Mouse (Mus musculus) liver, embryonic 12.5 days (tissue): ENCODE measurements at regions not wholly inside any gene's neighbourhood (a gene's known extent, or its start where the extent isn't known, plus 50 kb on each side); places are given as distances from the start of the nearest gene placed in this dataset.

Experiments used
- ATAC-seq: fragments of 200-750 bp; cut with Nextera tagmentation; 2 replicates; pipeline ENCODE4 v1.8.0; 2017; ENCODE audit warnings: moderate number of reproducible peaks, mild to moderate bottlenecking, moderate library complexity
- H3K27ac ChIP-seq: fragments of 300-500 bp; sonication (generic); 2 replicates; pipeline ENCODE4 v1.5.1; 2016; ENCODE audit warnings: mild to moderate bottlenecking
- H3K27me3 ChIP-seq: fragments of 300-500 bp; sonication (generic); replicated peaks from 2 replicates; pipeline ENCODE4 v1.6.1; 2016; ENCODE audit warnings: mild to moderate bottlenecking, moderate library complexity
- H3K36me3 ChIP-seq: fragments of 300-500 bp; sonication (generic); 2 replicates; pipeline ENCODE4 v1.6.1; 2016; ENCODE audit warnings: mild to moderate bottlenecking, moderate library complexity
- H3K4me1 ChIP-seq: fragments of 300-500 bp; sonication (generic); 2 replicates; pipeline ENCODE4 v1.6.1; 2016
- H3K4me2 ChIP-seq: fragments of 300-500 bp; sonication (generic); 2 replicates; pipeline ENCODE4 v1.6.1; 2016; ENCODE audit warnings: mild to moderate bottlenecking, moderate library complexity
- H3K4me3 ChIP-seq: fragments of 300-500 bp; sonication (generic); 2 replicates; pipeline ENCODE4 v1.5.1; 2016; ENCODE audit warnings: mild to moderate bottlenecking, moderate library complexity
- H3K9ac ChIP-seq: fragments of 300-500 bp; sonication (generic); 2 replicates; pipeline ENCODE4 v1.6.1; 2016; ENCODE audit warnings: mild to moderate bottlenecking, moderate library complexity
- H3K9me3 ChIP-seq: fragments of 300-500 bp; sonication (generic); replicated peaks from 2 replicates; pipeline ENCODE4 v1.6.1; 2016; ENCODE audit warnings: mild to moderate bottlenecking, moderate library complexity
- WGBS: fragments of 180-500 bp; shearing (Covaris S2); methylation state at CpG from one replicate; pipeline ENCODE4 v1.1.7; 2016; ENCODE audit not compliant: insufficient replicate concordance; 5-methylcytosine and 5-hydroxymethylcytosine counted together

GRCm38 (mm10) chr8:82623791-82624431 is 150.0 kb downstream of the Zfp330 start:
- Histone ChIP-seq H3K4me3 (no peak overlapping the region), H3K9me3 (no peaks in the 10 kb centered on the region), H3K4me2 (no peak overlapping the region), H3K27me3 (no peaks in the 10 kb centered on the region), H3K4me1 (no peaks in the 10 kb centered on the region), H3K27ac (no peak overlapping the region), H3K9ac (no peak overlapping the region), H3K36me3 (no peaks in the 10 kb centered on the region)
- ATAC-seq, result no peak
- WGBS, result 46% methylated on average over 6 of the region's 6 CpGs

- H3K27ac ChIP-seq, result no peak overlapping the region
- no peak overlapping the region for H3K4me3 ChIP-seq
- no peak for ATAC-seq
- no peaks in the 10 kb centered on the region for H3K27me3 ChIP-seq
- no peaks in the 10 kb centered on the region for H3K4me1 ChIP-seq
- H3K9me3 ChIP-seq, result no peaks in the 10 kb centered on the region
- H3K9ac ChIP-seq, result no peak overlapping the region
- no peaks in the 10 kb centered on the region for H3K36me3 ChIP-seq
- no peak overlapping the region for H3K4me2 ChIP-seq
- WGBS, result 34% methylated on average over 1 of the region's 1 CpGs
Observed at GRCm38 (mm10) chr8:82618668-82619067, 155.3 kb downstream of the Zfp330 start.

GRCm38 (mm10) chr8:82601556-82601955 is 172.4 kb downstream of the Zfp330 start:
- no peak overlapping the region for H3K4me3 ChIP-seq
- 43% methylated on average over 3 of the region's 3 CpGs for WGBS
- H3K9me3 ChIP-seq, result no peaks in the 10 kb centered on the region
- no peak overlapping the region for H3K9ac ChIP-seq
- no peak overlapping the region for H3K4me2 ChIP-seq
- no peaks in the 10 kb centered on the region for H3K27me3 ChIP-seq
- no peaks in the 10 kb centered on the region for H3K36me3 ChIP-seq
- no peak for ATAC-seq
- H3K27ac ChIP-seq, result no peak overlapping the region
- H3K4me1 ChIP-seq, result no peaks in the 10 kb centered on the region

GRCm38 (mm10) chr8:82573434-82573833 is 170.4 kb upstream of the Il15 start:
- WGBS, result 52% methylated on average over 1 of the region's 1 CpGs
- H3K9ac ChIP-seq, result no peak overlapping the region
- H3K4me2 ChIP-seq, result no peak overlapping the region
- no peak for ATAC-seq
- H3K27me3 ChIP-seq, result no peaks in the 10 kb centered on the region
- no peaks in the 10 kb centered on the region for H3K36me3 ChIP-seq
- no peaks in the 10 kb centered on the region for H3K9me3 ChIP-seq
- no peaks in the 10 kb centered on the region for H3K4me1 ChIP-seq
- no peak overlapping the region for H3K4me3 ChIP-seq
- no peak overlapping the region for H3K27ac ChIP-seq

- no peak overlapping the region for H3K9ac ChIP-seq
- H3K9me3 ChIP-seq, result no peaks in the 10 kb centered on the region
- no peaks in the 10 kb centered on the region for H3K4me1 ChIP-seq
- no peaks in the 10 kb centered on the region for H3K36me3 ChIP-seq
- H3K4me3 ChIP-seq, result no peak overlapping the region
- H3K27ac ChIP-seq, result no peak overlapping the region
- ATAC-seq, result no peak
- H3K4me2 ChIP-seq, result no peak overlapping the region
- no peaks in the 10 kb centered on the region for H3K27me3 ChIP-seq
Observed at GRCm38 (mm10) chr8:82538121-82538520, 135.1 kb upstream of the Il15 start.

- Histone ChIP-seq H3K4me2 (no peak overlapping the region), H3K4me1 (peaks cover 7% of the 10 kb centered on the region; the same call in 1 of the 2 replicates), H3K9me3 (no peaks in the 10 kb centered on the region), H3K36me3 (no peaks in the 10 kb centered on the region), H3K27me3 (no peaks in the 10 kb centered on the region), H3K9ac (no peak overlapping the region), H3K27ac (no peak overlapping the region), H3K4me3 (no peak overlapping the region)
- 58% methylated on average over 3 of the region's 3 CpGs for WGBS
- ATAC-seq, result peak; percentile 66; the same call in 1 of the 2 replicates
Observed at GRCm38 (mm10) chr8:82529153-82529552, 126.1 kb upstream of the Il15 start.

- Histone ChIP-seq H3K4me1 (no peaks in the 10 kb centered on the region), H3K9ac (no peak overlapping the region), H3K27ac (no peak overlapping the region), H3K9me3 (no peaks in the 10 kb centered on the region), H3K4me2 (no peak overlapping the region), H3K27me3 (no peaks in the 10 kb centered on the region), H3K36me3 (no peaks in the 10 kb centered on the region), H3K4me3 (no peak overlapping the region)
- no peak for ATAC-seq
- WGBS, result 88% methylated on average over 14 of the region's 14 CpGs
Observed at GRCm38 (mm10) chr8:82523866-82524265, 120.8 kb upstream of the Il15 start.

- ATAC-seq, result no peak
- H3K27me3 ChIP-seq, result no peaks in the 10 kb centered on the region
- H3K9me3 ChIP-seq, result no peaks in the 10 kb centered on the region
- H3K36me3 ChIP-seq, result no peaks in the 10 kb centered on the region
- H3K4me3 ChIP-seq, result no peak overlapping the region
- H3K4me2 ChIP-seq, result no peak overlapping the region
- no peak overlapping the region for H3K9ac ChIP-seq
- no peak overlapping the region for H3K27ac ChIP-seq
- H3K4me1 ChIP-seq, result peaks cover 3% of the 10 kb centered on the region
- 58% methylated on average over 2 of the region's 2 CpGs for WGBS
Observed at GRCm38 (mm10) chr8:82498496-82498895, 95.5 kb upstream of the Il15 start.

GRCm38 (mm10) chr8:82477856-82478255 is 74.8 kb upstream of the Il15 start:
- ATAC-seq, result no peak
- no peak overlapping the region for H3K4me3 ChIP-seq
- H3K4me2 ChIP-seq, result no peak overlapping the region
- no peaks in the 10 kb centered on the region for H3K4me1 ChIP-seq
- WGBS, result 36% methylated on average over 5 of the region's 5 CpGs
- no peaks in the 10 kb centered on the region for H3K36me3 ChIP-seq
- no peaks in the 10 kb centered on the region for H3K27me3 ChIP-seq
- H3K9me3 ChIP-seq, result no peaks in the 10 kb centered on the region
- H3K9ac ChIP-seq, result no peak overlapping the region
- no peak overlapping the region for H3K27ac ChIP-seq

- H3K9ac ChIP-seq, result no peak overlapping the region
- no peaks in the 10 kb centered on the region for H3K27me3 ChIP-seq
- WGBS, result 47% methylated on average over 2 of the region's 2 CpGs
- ATAC-seq, result no peak
- no peak overlapping the region for H3K4me2 ChIP-seq
- H3K4me1 ChIP-seq, result no peaks in the 10 kb centered on the region
- H3K9me3 ChIP-seq, result no peaks in the 10 kb centered on the region
- no peak overlapping the region for H3K27ac ChIP-seq
- H3K36me3 ChIP-seq, result no peaks in the 10 kb centered on the region
- H3K4me3 ChIP-seq, result no peak overlapping the region
Observed at GRCm38 (mm10) chr8:82477426-82477769, 74.4 kb upstream of the Il15 start.

GRCm38 (mm10) chr8:82476708-82477425 is 73.8 kb upstream of the Il15 start:
- no peak overlapping the region for H3K27ac ChIP-seq
- no peaks in the 10 kb centered on the region for H3K9me3 ChIP-seq
- no peaks in the 10 kb centered on the region for H3K4me1 ChIP-seq
- no peaks in the 10 kb centered on the region for H3K36me3 ChIP-seq
- ATAC-seq, result no peak
- no peaks in the 10 kb centered on the region for H3K27me3 ChIP-seq
- H3K9ac ChIP-seq, result no peak overlapping the region
- no peak overlapping the region for H3K4me3 ChIP-seq
- H3K4me2 ChIP-seq, result no peak overlapping the region
- 66% methylated on average over 7 of the region's 7 CpGs for WGBS

GRCm38 (mm10) chr8:82473266-82473665 is 70.2 kb upstream of the Il15 start:
- no peaks in the 10 kb centered on the region for H3K36me3 ChIP-seq
- no peak overlapping the region for H3K9ac ChIP-seq
- no peaks in the 10 kb centered on the region for H3K9me3 ChIP-seq
- no peaks in the 10 kb centered on the region for H3K4me1 ChIP-seq
- 64% methylated on average over 2 of the region's 2 CpGs for WGBS
- no peak overlapping the region for H3K4me2 ChIP-seq
- no peak overlapping the region for H3K4me3 ChIP-seq
- no peak for ATAC-seq
- H3K27ac ChIP-seq, result no peak overlapping the region
- no peaks in the 10 kb centered on the region for H3K27me3 ChIP-seq

GRCm38 (mm10) chr8:82471825-82472224 is 68.8 kb upstream of the Il15 start:
- Histone ChIP-seq H3K4me3 (no peak overlapping the region), H3K27ac (no peak overlapping the region), H3K9ac (no peak overlapping the region), H3K27me3 (no peaks in the 10 kb centered on the region), H3K9me3 (no peaks in the 10 kb centered on the region), H3K36me3 (no peaks in the 10 kb centered on the region), H3K4me1 (no peaks in the 10 kb centered on the region), H3K4me2 (no peak overlapping the region)
- peak; percentile 66; the same call in 1 of the 2 replicates for ATAC-seq
- no CpG with 5 or more reads among the region's 1 CpGs for WGBS
